Mouse (Mus musculus): Measurements from ENCODE around the gene Lrmda.

Gene Lrmda

GRCm38 (mm10) chr14:22326218-22326964 is 306.9 kb downstream of the Lrmda start:
- no peak for DNase-seq (ENCODE audit: low read depth)

GRCm38 (mm10) chr14:22329191-22329590 is 309.7 kb downstream of the Lrmda start:
- no peak for DNase-seq (ENCODE audit: low read depth)

- DNase-seq (ENCODE audit: low read depth) = no peak
These were observed 315.7 kb downstream of the Lrmda start for GRCm38 (mm10) chr14:22335101-22335820.

GRCm38 (mm10) chr14:22339176-22339575 is 319.7 kb downstream of the Lrmda start:
- no peak for DNase-seq (ENCODE audit: low read depth)

GRCm38 (mm10) chr14:22343357-22343756 is 323.8 kb downstream of the Lrmda start:
- no peak for DNase-seq (ENCODE audit: low read depth)

- DNase-seq (ENCODE audit: low read depth) = no peak
These were observed 325.7 kb downstream of the Lrmda start for GRCm38 (mm10) chr14:22345248-22345647.

- no peak for DNase-seq (ENCODE audit: low read depth)
These were observed 334.1 kb downstream of the Lrmda start for GRCm38 (mm10) chr14:22353626-22354025.

GRCm38 (mm10) chr14:22354769-22355574 is 335.5 kb downstream of the Lrmda start:
- no peak for DNase-seq (ENCODE audit: low read depth)

GRCm38 (mm10) chr14:22357991-22358503 is 338.5 kb downstream of the Lrmda start:
- no peak for DNase-seq (ENCODE audit: low read depth)

- DNase-seq (ENCODE audit: low read depth) = peak; percentile 15
These were observed 344.7 kb downstream of the Lrmda start for GRCm38 (mm10) chr14:22364010-22364748.

GRCm38 (mm10) chr14:22364771-22365355 is 345.4 kb downstream of the Lrmda start:
- no peak for DNase-seq (ENCODE audit: low read depth)

- DNase-seq (ENCODE audit: low read depth) = peak; percentile 30
These were observed 348.1 kb downstream of the Lrmda start for GRCm38 (mm10) chr14:22367615-22368014.

GRCm38 (mm10) chr14:22371136-22371535 is 351.6 kb downstream of the Lrmda start:
- no peak for DNase-seq (ENCODE audit: low read depth)

- DNase-seq (ENCODE audit: low read depth) = no peak
These were observed 353.3 kb downstream of the Lrmda start for GRCm38 (mm10) chr14:22372666-22373360.

GRCm38 (mm10) chr14:22373361-22373745 is 353.8 kb downstream of the Lrmda start:
- no peak for DNase-seq (ENCODE audit: low read depth)

GRCm38 (mm10) chr14:22377148-22377547 is 357.6 kb downstream of the Lrmda start:
- no peak for DNase-seq (ENCODE audit: low read depth)

GRCm38 (mm10) chr14:22382101-22382500 is 362.6 kb downstream of the Lrmda start:
- DNase-seq (ENCODE audit: low read depth) = no peak

- DNase-seq (ENCODE audit: low read depth) = no peak
These were observed 374.1 kb downstream of the Lrmda start for GRCm38 (mm10) chr14:22393616-22394015.

GRCm38 (mm10) chr14:22402411-22402810 is 382.9 kb downstream of the Lrmda start:
- no peak for DNase-seq (ENCODE audit: low read depth)

- DNase-seq (ENCODE audit: low read depth) = no peak
These were observed 387.1 kb downstream of the Lrmda start for GRCm38 (mm10) chr14:22406623-22407022.

- DNase-seq (ENCODE audit: low read depth) = no peak
These were observed 391.3 kb downstream of the Lrmda start for GRCm38 (mm10) chr14:22410826-22411225.

Data from fibroblast of lung, adult 2 months (primary cell).